Mouse (Mus musculus): ENCODE data around the gene Igf2r. TPM values are rescaled to one million over a fixed set of nuclear protein-coding genes. Genes with fewer than 3 reads are reported as not detected.

Gene Igf2r
- polyA plus RNA-seq (2016; fragmentation: Nextera tagmentation; extraction: Ambion mirVana), result 21.6 and 21.7 TPM in 2 replicates

- Histone ChIP-seq H3K36me3 (0 out of 2 replicates have a peak, but pooled peaks cover under 1% of the 10 kb centered on the region), H3K4me1 (peaks cover 21% of the 10 kb centered on the region), H3K27me3 (replicated peaks) (no peaks in the 10 kb centered on the region), H3K27ac (peak within 1 kb of the TSS; percentile 26; the same call in 1 of the 2 replicates), H3K4me3 (peak within 1 kb of the TSS; percentile 84), H3K9me3 (0 out of 2 replicates have a peak, but pooled peaks cover 5% of the 10 kb centered on the region), H3K9ac (peak within 1 kb of the TSS; percentile 86), H3K4me2 (replicated peaks) (peak within 1 kb of the TSS; percentile 80)
- peak; percentile 94 for ATAC-seq (ENCODE audit: low FRiP score, low read depth)
- WGBS, result 14% methylated on average over 67 of the region's 67 CpGs
Observed at GRCm38 (mm10) chr17:12769380-12769921, at the start of gene Igf2r. TSS of gene Igf2r (minus strand) at chr17:12769664.

- WGBS, result 95% methylated on average over 4 of the region's 4 CpGs
- Histone ChIP-seq H3K4me3 (no peak overlapping the region), H3K27ac (no peak overlapping the region), H3K27me3 (replicated peaks) (no peaks in the 10 kb centered on the region), H3K4me1 (no peaks in the 10 kb centered on the region), H3K4me2 (replicated peaks) (no peak overlapping the region), H3K9me3 (peaks cover 5% of the 10 kb centered on the region; the same call in 1 of the 2 replicates), H3K36me3 (no peaks in the 10 kb centered on the region; the same call in 1 of the 2 replicates), H3K9ac (no peak overlapping the region)
- no peak for ATAC-seq (ENCODE audit: low FRiP score, low read depth)
Observed at GRCm38 (mm10) chr17:12815885-12816284, 46.4 kb upstream of the Igf2r start.

- no peak overlapping the region for H3K9ac ChIP-seq
- H3K4me2 ChIP-seq (replicated peaks), result no peak overlapping the region
- H3K4me3 ChIP-seq, result no peak overlapping the region
- H3K27ac ChIP-seq, result no peak overlapping the region
- H3K4me1 ChIP-seq, result no peaks in the 10 kb centered on the region
- no peaks in the 10 kb centered on the region; the same call in 1 of the 2 replicates for H3K36me3 ChIP-seq
- 87% methylated on average over 3 of the region's 3 CpGs for WGBS
- no peak for ATAC-seq (ENCODE audit: low FRiP score, low read depth)
- no peaks in the 10 kb centered on the region for H3K9me3 ChIP-seq
- no peaks in the 10 kb centered on the region for H3K27me3 ChIP-seq (replicated peaks)
Observed at GRCm38 (mm10) chr17:12814502-12814901, 45.0 kb upstream of the Igf2r start.

GRCm38 (mm10) chr17:12810973-12811303, 41.5 kb upstream of the Igf2r start:
- Histone ChIP-seq H3K4me3 (no peak overlapping the region), H3K4me2 (replicated peaks) (no peak overlapping the region), H3K36me3 (no peaks in the 10 kb centered on the region; the same call in 1 of the 2 replicates), H3K4me1 (no peaks in the 10 kb centered on the region), H3K27me3 (replicated peaks) (no peaks in the 10 kb centered on the region), H3K9me3 (no peaks in the 10 kb centered on the region), H3K27ac (no peak overlapping the region), H3K9ac (no peak overlapping the region)
- 100% methylated on average over 1 of the region's 1 CpGs for WGBS
- no peak; the same call in 1 of the 2 replicates for ATAC-seq (ENCODE audit: low FRiP score, low read depth)

GRCm38 (mm10) chr17:12810103-12810972, 40.9 kb upstream of the Igf2r start:
- Histone ChIP-seq H3K4me2 (replicated peaks) (no peak overlapping the region), H3K9me3 (no peaks in the 10 kb centered on the region), H3K9ac (no peak overlapping the region), H3K36me3 (no peaks in the 10 kb centered on the region; the same call in 1 of the 2 replicates), H3K27ac (no peak overlapping the region), H3K4me3 (no peak overlapping the region), H3K27me3 (replicated peaks) (no peaks in the 10 kb centered on the region), H3K4me1 (no peaks in the 10 kb centered on the region)
- 26% methylated on average over 14 of the region's 14 CpGs for WGBS
- peak; percentile 88 for ATAC-seq (ENCODE audit: low FRiP score, low read depth)

GRCm38 (mm10) chr17:12808851-12809250, 39.4 kb upstream of the Igf2r start:
- no peak overlapping the region for H3K4me2 ChIP-seq (replicated peaks)
- H3K27ac ChIP-seq, result no peak overlapping the region
- H3K4me1 ChIP-seq, result no peaks in the 10 kb centered on the region
- H3K27me3 ChIP-seq (replicated peaks), result no peaks in the 10 kb centered on the region
- ATAC-seq (ENCODE audit: low FRiP score, low read depth), result no peak
- no peak overlapping the region for H3K9ac ChIP-seq
- no peak overlapping the region for H3K4me3 ChIP-seq
- no peaks in the 10 kb centered on the region for H3K9me3 ChIP-seq
- no peaks in the 10 kb centered on the region for H3K36me3 ChIP-seq
- WGBS, result 92% methylated on average over 6 of the region's 6 CpGs

- Histone ChIP-seq H3K27ac (no peak overlapping the region), H3K9me3 (no peaks in the 10 kb centered on the region), H3K4me2 (replicated peaks) (no peak overlapping the region), H3K36me3 (no peaks in the 10 kb centered on the region), H3K4me1 (no peaks in the 10 kb centered on the region), H3K27me3 (replicated peaks) (no peaks in the 10 kb centered on the region), H3K9ac (no peak overlapping the region), H3K4me3 (no peak overlapping the region)
- ATAC-seq (ENCODE audit: low FRiP score, low read depth), result no peak
Observed at GRCm38 (mm10) chr17:12804584-12805445, 35.4 kb upstream of the Igf2r start.

GRCm38 (mm10) chr17:12801861-12802540, 32.5 kb upstream of the Igf2r start:
- Histone ChIP-seq H3K4me3 (no peak overlapping the region), H3K27me3 (replicated peaks) (no peaks in the 10 kb centered on the region), H3K4me2 (replicated peaks) (no peak overlapping the region), H3K4me1 (no peaks in the 10 kb centered on the region), H3K9ac (no peak overlapping the region), H3K27ac (no peak overlapping the region), H3K9me3 (no peaks in the 10 kb centered on the region), H3K36me3 (no peaks in the 10 kb centered on the region)
- no peak for ATAC-seq (ENCODE audit: low FRiP score, low read depth)
- WGBS, result 22% methylated on average over 9 of the region's 9 CpGs

- H3K9ac ChIP-seq, result no peak overlapping the region
- H3K27me3 ChIP-seq (replicated peaks), result no peaks in the 10 kb centered on the region
- no peak for ATAC-seq (ENCODE audit: low FRiP score, low read depth)
- no peaks in the 10 kb centered on the region for H3K9me3 ChIP-seq
- no peak overlapping the region for H3K4me3 ChIP-seq
- H3K27ac ChIP-seq, result no peak overlapping the region
- H3K4me1 ChIP-seq, result no peaks in the 10 kb centered on the region
- no peak overlapping the region for H3K4me2 ChIP-seq (replicated peaks)
- no peaks in the 10 kb centered on the region for H3K36me3 ChIP-seq
- WGBS, result 91% methylated on average over 12 of the region's 12 CpGs
Observed at GRCm38 (mm10) chr17:12799368-12800275, 30.2 kb upstream of the Igf2r start.

GRCm38 (mm10) chr17:12798571-12798970, 29.1 kb upstream of the Igf2r start:
- Histone ChIP-seq H3K27me3 (replicated peaks) (no peaks in the 10 kb centered on the region), H3K9me3 (no peaks in the 10 kb centered on the region), H3K27ac (no peak overlapping the region), H3K4me2 (replicated peaks) (no peak overlapping the region), H3K9ac (no peak overlapping the region), H3K36me3 (no peaks in the 10 kb centered on the region), H3K4me3 (no peak overlapping the region), H3K4me1 (no peaks in the 10 kb centered on the region; the same call in 1 of the 2 replicates)
- 96% methylated on average over 3 of the region's 3 CpGs for WGBS
- no peak for ATAC-seq (ENCODE audit: low FRiP score, low read depth)
